Mouse (Mus musculus): ENCODE measurements at regions not wholly inside any gene's neighbourhood (a gene's known extent, or its start where the extent isn't known, plus 50 kb on each side); places are given as distances from the start of the nearest gene placed in this dataset.

DNA sequence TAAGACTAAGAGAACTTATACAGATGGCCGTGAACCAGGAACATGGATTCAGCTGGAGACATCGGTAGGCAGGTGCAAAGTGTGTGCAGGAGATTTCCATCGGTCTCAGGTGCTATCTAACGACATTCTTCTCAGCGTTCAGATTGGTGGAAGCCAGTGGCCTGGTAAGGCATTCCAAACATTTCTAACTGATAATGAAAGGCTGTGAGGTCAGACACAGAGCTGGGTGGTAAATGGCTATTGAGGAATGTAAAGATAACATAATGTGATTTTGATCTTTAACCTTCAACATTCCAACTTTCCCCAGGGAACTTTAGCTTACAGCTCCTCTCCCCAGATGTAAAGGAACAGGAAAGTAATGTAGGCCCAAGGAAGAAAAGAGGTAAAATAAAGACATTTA is 151.2 kb upstream of the Xylt1 start:
- in situ Hi-C loops (cut with MseI, MboI) = no loop called here

DNA sequence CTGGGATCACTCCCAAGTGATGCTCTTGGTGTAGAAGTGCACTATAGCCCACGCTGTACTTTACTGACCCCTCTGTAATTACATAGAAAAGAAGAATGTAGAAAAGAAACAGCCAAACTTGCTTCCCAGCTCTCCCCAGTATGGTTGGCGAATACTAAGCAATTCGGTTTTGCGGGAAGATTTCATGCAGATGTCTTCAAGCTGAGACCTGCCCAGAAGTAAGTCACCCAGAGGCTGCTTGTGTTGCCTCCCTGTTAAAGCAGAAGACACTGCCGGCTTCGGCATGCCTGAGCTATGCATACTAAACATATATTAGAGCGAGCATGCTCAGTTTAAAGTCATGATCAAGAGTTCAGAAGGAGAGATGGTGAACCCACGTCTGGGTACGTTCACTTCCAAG is 124.0 kb upstream of the Xylt1 start:
- in situ Hi-C loops (cut with MseI, MboI) = no loop called here

DNA sequence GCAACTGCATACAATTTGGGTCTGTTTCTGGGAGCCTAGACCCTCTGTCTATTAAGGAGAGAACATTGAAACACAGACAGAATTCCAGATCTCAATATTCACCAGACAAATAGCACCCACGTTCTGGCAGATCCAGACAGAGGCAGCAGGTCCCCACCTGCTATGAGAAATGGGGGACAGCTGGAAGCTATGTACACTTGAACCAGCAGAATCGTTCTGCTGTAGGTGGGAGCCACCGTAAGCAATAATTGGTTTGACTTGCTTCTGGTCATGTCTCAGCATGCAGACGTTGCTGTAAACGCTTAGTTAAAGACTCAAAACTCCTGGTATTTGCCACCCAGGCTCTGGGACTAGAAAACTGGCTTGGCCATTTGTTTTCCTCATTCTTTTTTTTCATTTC is 122.2 kb upstream of the Xylt1 start:
- in situ Hi-C loops (cut with MseI, MboI) = no loop called here

DNA sequence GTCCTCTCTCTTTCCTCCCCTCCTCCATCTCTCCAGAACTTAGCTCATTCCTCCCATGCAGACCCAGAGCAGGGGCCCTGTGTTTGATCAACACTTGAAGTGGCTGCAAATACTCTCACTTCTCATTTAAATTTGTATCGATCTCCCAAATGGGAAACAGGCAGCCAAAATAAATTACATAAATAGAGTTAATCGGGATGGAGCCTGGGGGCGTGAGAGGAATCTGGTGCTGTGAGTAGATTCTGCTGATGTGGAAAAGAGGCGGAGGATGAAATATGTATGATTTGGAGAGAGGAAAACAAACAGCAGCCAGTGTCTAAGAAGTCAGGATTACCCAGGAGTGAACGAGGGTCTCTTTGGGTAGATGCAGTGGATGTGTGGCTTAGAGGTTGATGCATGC is 121.6 kb upstream of the Xylt1 start:
- in situ Hi-C loops (cut with MseI, MboI) = no loop called here

DNA sequence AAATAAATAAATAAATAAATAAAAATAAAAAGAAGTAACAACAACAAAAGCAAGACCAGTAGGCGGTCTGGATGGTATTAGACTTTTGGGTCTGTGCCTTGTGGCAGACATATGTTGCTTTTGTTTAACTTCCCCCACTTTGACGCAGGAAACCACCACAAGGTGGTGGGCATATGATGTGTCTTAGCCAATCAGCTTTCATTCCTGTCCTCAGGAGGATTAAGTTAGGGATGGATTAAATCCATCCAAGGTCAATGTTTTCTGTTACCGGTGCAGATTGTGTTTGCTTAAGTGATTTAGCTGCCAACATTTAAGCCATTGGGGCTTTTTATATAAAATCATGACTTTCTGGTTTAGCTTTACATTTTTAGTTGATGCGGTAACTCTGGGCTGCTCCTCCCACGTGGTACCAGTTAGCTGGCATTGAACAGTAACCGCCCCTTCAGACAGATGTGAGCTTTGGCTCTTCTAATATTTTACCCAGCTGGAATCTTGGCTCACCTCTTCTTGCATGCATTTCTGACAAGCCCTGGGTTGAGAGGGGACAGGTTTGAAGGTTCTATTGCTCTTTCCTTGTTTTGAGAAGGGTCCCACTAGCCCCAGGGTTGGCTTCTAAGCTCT is 121.0 kb upstream of the Xylt1 start:
- in situ Hi-C loops (cut with MseI, MboI) = no loop called here

DNA sequence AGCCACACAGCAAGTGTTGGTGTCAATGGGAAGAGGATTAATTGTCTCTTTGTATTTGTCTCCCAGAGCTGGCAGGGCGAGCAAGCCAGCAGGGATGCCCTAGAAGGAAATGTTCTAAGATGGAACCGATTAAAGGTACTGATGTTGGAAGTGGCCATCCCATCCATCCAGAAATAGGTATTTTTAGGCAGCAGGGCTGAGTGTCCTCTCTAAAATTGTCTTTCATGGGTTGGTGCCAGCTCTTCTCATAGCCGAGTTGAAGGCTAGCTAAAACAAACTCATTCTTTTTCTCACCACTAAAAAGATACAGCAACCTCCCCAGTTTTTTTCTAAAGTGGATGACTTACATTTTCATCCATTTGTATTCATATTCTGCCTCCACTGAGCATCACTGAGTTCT is 120.2 kb upstream of the Xylt1 start:
- in situ Hi-C loops (cut with MseI, MboI) = no loop called here

DNA sequence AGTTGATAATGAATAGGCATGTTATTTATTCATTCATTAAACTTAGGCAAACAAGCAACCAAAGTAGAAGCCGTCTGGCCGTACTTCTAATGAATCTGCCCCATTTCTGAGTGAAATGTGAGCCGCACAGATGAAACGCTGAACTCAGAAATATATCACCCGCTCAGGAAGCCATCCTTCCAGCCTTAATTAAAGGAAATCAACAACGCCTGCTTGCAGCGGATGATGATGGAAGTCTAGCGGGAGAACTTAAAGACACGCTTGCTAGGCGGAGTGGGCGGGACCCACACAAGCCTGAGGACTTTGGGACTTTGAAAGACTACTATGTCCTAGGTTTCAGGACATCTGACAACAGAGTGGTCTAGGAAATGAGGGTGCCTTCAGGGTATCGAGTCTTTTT is 117.7 kb upstream of the Xylt1 start:
- in situ Hi-C loops (cut with MseI, MboI) = no loop called here

DNA sequence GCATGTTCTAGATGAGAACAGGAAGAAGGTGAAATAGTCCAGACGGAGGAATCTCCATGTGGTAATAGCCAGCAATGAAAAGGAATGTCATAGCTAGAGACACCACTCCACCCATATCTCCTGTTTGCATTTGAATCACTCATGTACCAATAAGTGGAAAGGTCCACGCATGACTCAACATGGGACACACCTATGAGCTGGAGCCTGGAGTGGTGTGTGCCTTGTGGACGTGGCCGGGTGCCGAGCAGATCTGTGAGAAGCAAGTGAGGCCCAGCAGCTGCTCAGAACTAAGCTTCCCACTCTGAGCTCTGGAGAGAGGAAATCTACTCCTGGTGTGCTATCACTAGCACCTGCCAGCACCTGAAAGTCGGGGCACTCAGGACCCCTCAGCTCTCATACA is 116.4 kb upstream of the Xylt1 start:
- in situ Hi-C loops (cut with MseI, MboI) = no loop called here

DNA sequence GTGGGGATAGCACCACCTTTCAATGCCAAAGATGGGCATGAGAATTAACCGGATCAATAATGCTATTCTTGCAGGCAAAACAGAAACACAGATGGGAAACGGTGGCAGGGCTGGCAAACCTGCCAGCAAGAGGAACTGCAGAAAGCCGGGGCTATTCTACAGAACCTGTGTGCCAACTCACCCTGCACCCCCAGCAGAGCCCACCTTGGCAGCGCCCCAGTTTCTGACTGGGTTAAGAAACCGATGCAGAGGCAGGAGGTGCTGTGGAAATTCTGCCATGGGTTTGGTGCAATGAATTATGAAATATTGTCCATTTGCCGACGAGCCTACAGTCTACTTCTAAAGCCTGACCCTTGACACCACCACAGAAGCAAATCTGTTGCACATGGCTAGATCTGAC is 112.7 kb upstream of the Xylt1 start:
- in situ Hi-C loops (cut with MseI, MboI) = no loop called here

DNA sequence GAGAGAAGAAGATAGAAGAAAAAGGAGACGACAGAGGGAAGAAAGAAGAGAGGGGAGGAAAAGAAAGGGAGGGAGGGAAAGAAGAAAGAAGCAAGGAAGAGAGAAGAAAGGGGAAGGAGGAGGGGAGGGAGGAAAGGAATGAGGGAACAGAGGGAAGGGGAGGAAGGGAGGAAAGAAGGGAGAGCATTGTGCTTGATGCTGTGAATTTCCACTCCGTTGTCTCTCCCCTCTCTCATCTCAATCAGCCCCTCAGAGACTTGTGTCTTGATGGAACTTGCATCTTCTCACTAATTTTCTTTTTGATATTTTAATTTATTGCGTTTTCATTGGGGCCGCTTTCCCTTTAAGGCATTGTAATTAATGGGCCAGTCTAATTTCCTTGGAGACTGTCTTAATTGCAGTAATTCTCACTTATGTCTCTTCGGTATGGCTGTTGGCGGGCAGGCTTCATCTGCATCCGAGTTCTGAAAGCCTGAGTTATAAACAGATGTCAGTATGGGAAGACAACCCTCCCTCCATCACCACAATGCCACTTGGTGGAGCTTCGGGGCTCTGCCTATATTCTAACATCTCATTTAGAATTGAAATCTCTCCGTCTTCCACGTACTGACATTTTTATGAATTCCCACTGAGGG is 111.4 kb upstream of the Xylt1 start:
- in situ Hi-C loops (cut with MseI, MboI) = no loop called here

DNA sequence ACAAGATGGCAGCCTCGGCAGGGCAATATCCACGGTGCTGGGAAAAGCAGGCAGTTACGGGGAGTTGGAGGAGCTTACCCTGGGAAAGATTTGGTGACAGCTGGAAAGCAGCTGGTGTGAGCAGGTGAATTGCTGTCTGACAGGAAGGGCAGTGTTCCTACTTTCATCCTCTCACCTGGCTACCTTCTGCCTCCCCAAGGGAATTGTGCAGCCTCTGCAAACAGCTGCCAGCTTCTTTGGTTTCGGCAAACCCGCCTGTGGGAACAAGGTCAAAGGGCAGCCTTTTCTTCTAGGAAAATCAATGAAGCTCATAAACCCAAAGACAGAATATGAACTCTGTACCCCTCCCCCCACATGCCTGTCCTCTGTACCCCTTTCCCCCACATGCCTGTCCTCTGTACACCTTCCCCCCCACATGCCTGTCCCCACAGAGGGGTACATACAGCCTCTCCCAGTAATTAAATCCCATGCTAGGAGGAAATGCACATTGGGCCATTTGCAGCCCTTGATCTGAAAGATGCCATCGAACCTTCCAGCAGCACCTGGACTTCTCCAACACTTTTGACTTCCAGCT is 102.3 kb upstream of the Xylt1 start:
- in situ Hi-C loops (cut with MseI, MboI) = loop anchor here in 1 of 2 experiments (10.0 kb wide), 1 partner anchor 64 kb away; no protein-coding TSS in a partner anchor

DNA sequence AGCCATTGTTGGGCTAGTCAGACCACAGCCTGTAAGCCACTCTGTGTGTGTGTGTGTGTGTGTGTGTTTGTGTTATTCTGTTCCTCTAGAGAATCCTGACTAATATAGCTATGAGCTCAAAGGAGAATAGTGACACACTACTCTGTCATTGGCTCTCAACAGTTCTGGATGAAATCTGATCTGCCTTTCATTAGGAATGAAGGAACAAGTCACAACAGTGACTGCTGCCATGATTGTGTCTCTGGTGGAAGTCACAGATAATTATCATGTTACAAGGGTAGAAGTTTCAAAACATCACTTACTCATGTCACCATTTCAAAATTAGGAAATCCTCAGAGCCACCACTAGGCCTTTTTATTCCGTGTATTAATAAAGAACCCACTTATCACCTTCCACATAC is 98.6 kb upstream of the Xylt1 start:
- in situ Hi-C loops (cut with MseI, MboI) = no loop called here

DNA sequence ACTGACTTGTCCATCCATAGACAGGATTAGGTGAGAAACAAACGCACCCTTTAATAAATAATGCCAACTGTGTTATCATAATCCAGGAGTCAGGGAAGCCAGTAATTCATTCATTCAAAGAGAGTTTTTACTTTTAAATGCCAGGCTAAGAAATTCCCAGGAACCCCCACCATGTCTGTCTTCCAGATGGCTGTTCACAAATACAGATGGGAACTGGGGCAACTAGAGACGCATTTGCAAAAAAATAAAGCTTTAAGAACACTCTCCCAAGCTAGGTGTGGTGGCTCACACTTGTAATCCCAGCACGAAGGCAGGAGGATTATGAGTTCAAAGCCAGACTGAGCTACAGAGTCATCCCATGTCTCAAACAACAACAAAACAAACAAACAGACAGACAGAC is 95.6 kb upstream of the Xylt1 start:
- in situ Hi-C loops (cut with MseI, MboI) = no loop called here

DNA sequence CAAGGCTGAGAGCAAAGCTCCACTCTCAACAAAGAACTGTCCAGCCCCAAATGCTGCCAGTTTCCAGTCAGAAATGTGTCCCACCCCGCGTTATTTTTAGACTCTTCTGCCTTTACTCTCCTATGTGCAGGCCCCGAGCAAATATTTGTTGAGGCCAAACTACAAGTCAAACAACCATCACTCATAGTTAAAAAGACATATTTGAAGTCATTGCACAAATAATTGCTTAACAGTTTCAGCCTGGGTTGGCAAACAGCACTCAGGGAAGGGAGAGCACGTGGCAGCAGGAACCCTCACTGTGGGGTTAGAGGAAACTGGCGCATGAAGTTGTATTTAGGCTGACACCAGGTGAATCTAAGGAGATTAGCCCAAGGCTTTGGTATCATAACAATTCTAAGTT is 94.8 kb upstream of the Xylt1 start:
- in situ Hi-C loops (cut with MseI, MboI) = no loop called here

DNA sequence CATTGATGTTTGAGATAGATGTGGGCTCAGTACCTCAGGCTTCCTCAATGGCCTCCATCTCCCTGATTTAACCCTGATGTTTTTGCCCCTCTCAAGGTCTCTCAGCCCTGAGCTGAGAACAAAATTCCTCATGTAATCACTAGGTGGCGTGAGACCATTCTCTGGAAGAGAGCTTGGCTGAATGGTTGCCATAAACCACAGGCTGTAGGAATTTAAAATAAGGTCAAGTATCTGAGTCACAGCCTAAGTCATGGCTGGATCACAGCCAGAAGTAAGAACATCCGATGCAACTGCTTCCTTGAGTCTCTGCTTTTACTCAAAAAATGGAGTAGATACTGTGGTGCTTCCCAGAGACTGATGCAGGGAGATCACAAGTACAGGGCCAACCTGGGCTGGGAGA is 77.1 kb upstream of the Xylt1 start:
- in situ Hi-C loops (cut with MseI, MboI) = loop anchor here in 1 of 2 experiments (10.0 to 25.0 kb wide), 2 partner anchors 71 to 291 kb away; no protein-coding TSS in a partner anchor

DNA sequence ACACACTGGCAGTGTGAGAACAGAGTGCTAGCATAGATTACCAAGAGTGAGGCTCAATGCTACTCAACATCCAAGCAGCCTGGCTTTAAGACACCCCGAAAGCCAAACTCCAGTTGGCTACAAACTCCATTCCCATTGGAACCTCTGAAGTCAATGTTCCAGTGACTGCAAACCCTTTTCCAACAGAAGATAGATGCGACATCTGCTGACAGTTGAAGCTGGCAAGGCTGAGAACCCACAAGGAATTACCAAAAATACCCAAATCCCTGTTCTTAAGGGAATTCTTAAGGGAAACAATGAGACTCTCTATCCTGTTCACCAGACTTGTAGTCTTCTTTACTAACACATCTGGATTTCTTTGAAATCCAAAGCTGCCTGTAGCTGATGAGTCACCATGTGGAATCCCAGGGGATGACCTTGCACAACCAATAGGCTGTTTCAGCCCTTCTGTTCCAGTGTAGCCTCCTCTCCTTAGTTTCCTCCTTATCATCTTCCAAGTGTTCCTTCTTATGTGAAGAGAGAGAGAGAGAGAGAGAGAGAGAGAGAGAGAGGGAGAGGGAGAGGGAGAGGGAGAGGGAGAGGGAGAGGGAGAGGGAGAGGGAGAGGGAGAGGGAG is 70.1 kb upstream of the Xylt1 start:
- in situ Hi-C loops (cut with MseI, MboI) = loop anchor here in 1 of 2 experiments (25.0 kb wide), 1 partner anchor 298 kb away; no protein-coding TSS in a partner anchor

DNA sequence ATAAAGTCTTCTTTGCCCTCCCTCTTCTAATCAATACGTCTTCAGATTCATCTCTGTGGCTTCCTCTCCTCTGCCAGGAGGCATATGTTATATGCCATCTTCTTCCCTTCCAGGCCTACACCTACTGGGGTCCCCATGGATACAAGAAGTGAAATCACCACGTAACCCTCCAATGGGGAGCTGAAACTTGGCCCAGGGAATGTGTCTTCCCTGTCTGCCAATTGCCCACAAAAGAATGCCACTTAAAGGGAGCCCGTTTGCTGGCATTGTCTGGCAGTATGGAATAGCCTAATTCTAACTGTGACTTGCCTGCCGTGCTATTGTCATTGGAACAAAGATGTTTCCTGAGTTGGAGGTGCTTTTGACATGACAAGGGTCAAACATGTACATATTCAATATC is 69.5 kb upstream of the Xylt1 start:
- in situ Hi-C loops (cut with MseI, MboI) = loop anchor here in 1 of 2 experiments (25.0 kb wide), 1 partner anchor 299 kb away; no protein-coding TSS in a partner anchor

DNA sequence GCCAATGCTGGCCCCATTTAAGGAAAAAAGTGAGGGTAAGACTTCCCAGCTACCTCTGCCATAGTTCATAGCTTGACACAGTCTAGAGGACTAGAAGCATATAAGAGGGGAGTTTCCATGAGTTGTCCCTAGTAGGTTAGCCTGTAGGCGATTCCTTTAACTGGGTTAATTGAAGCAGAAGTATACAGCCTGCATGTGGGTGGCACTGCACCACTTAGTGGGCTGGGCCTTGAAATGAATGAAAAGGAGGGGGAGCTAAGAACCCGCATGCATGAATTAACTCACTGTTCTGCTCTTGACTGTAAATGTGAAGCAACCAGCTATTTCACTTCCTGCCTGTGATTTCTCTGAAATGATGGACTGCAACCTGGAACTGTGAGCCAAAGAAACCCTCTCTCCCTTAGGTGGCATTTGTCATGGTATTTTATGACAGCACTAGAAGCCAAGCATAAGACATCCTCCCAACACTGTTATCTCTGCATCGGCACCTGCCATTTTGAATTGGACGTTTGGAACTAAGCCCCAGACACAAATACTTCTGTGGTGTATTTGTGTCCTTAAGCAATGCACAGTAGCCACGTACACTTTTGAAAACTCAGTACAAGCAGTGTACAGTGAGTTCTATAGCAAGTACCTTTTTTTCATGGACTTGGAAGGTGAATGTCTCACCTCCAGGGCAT is 64.5 kb upstream of the Xylt1 start:
- in situ Hi-C loops (cut with MseI, MboI) = loop anchor here in 1 of 2 experiments (25.0 kb wide), 1 partner anchor 304 kb away; no protein-coding TSS in a partner anchor

DNA sequence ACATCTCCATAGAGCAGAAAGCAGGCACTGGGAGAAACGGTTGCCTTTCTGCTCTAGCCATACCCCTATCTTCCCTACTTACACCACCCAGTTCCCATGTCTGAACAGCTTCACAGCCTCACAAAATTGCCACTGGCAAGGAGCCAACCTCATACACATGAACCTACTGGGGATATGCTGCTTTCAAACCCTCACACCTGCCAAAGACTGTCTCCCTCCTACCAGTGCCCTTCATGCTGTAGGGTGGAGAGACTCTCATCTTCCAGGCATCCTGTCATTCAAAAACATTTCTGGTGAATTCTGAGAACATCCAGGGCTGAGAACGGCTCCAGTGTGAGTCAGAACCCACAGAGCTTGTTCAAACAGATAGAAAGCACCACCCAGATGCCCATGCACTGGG is 63.4 kb upstream of the Xylt1 start:
- in situ Hi-C loops (cut with MseI, MboI) = loop anchor here in 1 of 2 experiments (25.0 kb wide), 1 partner anchor 305 kb away; no protein-coding TSS in a partner anchor

DNA sequence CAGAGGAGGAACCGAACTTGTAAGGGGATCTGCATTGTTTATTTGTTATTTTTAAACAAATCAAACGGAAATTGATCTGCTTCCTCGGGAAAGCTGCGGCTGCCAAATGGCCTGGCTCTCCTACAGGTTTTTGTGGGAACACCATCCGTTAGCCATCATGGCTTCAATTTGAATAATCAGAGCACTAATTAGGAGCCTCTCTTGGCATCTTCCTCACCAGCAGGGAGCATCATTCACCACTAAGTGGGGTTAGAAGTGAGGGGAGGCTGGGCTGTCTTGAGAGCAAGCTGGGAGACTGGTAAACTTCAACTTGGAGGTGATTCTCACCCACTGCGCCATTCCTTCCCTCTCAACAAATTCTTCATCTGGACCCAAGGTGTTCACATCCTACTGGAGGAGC is 60.2 kb upstream of the Xylt1 start:
- in situ Hi-C loops (cut with MseI, MboI) = loop anchor here in 1 of 2 experiments (25.0 kb wide), 1 partner anchor 308 kb away; no protein-coding TSS in a partner anchor
